9 mouse cellular contexts compared by ENCODE assay signal in the genomic region with DNA sequence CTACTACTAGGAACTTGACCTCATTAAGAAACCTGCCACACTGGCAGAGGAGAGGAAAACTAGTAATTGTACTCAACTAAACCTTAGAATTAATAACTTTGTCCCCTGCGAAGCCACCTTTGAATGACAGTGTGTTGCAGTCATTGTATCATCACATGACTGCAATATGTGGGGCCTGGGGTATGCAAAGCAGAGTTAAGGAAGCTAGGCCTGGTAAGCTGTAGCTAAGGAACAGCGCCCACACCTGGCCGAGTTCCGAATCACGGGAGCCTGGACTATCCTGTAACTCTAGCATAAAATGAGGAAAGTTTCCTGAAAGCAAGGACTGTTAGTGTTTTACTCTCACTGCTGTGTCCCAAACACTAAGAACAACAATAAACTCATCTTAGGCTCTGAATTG. TPM values are rescaled to one million over a fixed set of nuclear protein-coding genes. Genes with fewer than 3 reads are reported as not detected.
DNase-seq lines count a peak whose midpoint lies in the region; ATAC-seq and TF ChIP-seq lines count a peak whose summit lies in the region.
"Had no signal": no experiment of that assay in that cellular context is flagged by ENCODE, and none has a peak within 500 bp of the region (broad histone marks: within the 10 kb centered on the region; RNA-seq: fewer than 3 reads in every experiment).

No protein-coding gene starts in this region.

- no peak overlapping the region for H3K27ac ChIP-seq in heart, embryonic 11.5 days (ENCODE audit: low read depth, low read length)
- no peak overlapping the region for H3K27ac ChIP-seq in thymus, adult 2 months (ENCODE audit: control insufficient read depth, insufficient read depth, low read length)
- no peak overlapping the region for H3K27ac ChIP-seq in cerebellum, adult 2 months (ENCODE audit: insufficient read depth, low read length)

- no peak for ATAC-seq in heart, embryonic 11.5 days (replicated peaks; ENCODE audit: insufficient number of reproducible peaks, low FRiP score, low TSS enrichment)
- 0 out of 2 replicates have a peak, but pooled peaks have one; percentile 42 for ATAC-seq in granulocyte monocyte progenitor cell, adult 5-6 weeks (replicated peaks; ENCODE audit: poor library complexity, severe bottlenecking)

- WGBS in heart, embryonic 11.5 days (ENCODE audit: insufficient replicate concordance) = 43% methylated on average over 5 of the region's 5 CpGs
- 83% methylated on average over 5 of the region's 5 CpGs for WGBS in thymus, adult 2 months
- 55% methylated on average over 5 of the region's 5 CpGs for WGBS in cerebellum, adult 2 months

- TF ChIP-seq CTCF in thymus, adult 2 months (IDR thresholded peaks at IDR 0.05; ENCODE audit: borderline replicate concordance, control insufficient read depth, extremely low read depth, insufficient read depth, low read length, poor library complexity) = no peak
- TF ChIP-seq CTCF in cerebellum, adult 2 months (IDR thresholded peaks at IDR 0.05; ENCODE audit: borderline replicate concordance, insufficient read depth, low read depth, low read length) = no peak

- H3K9ac ChIP-seq in heart, embryonic 11.5 days (ENCODE audit: low read depth, low read length) = no peak overlapping the region
- H3K9ac ChIP-seq: heart, embryonic 12.5 days had no signal

- DNase-seq in heart, postnatal 4 days = peak; percentile 24
- peak; percentile 21 for DNase-seq in thymus, adult 2 months
- DNase-seq in thymus, postnatal 0 days (ENCODE audit: low spot score) = no peak
- DNase-seq in spleen, postnatal 4 days (ENCODE audit: low spot score in 2 of 2) = no peak
- no peak for DNase-seq in cerebellum, adult 2 months
- DNase-seq in urinary bladder, postnatal 36 days (ENCODE audit: low spot score in 2 of 2) = no peak

- no peaks in the 10 kb centered on the region for H3K27me3 ChIP-seq in heart, embryonic 11.5 days (ENCODE audit: control insufficient read depth, insufficient read depth, low read length)
- H3K27me3 ChIP-seq in thymus, adult 2 months (ENCODE audit: control insufficient read depth, insufficient read depth, low read length) = no peaks in the 10 kb centered on the region
- no peaks in the 10 kb centered on the region for H3K27me3 ChIP-seq in cerebellum, adult 2 months (ENCODE audit: control insufficient read depth, insufficient read depth, low read length)
- H3K27me3 ChIP-seq: heart, embryonic 12.5 days had no signal

- no peak for TF ChIP-seq POLR2A in thymus, adult 2 months (IDR thresholded peaks at IDR 0.05; ENCODE audit: control insufficient read depth, extremely low read depth, insufficient read depth, low read length, poor library complexity)
- no peak for TF ChIP-seq POLR2A in cerebellum, adult 2 months (IDR thresholded peaks at IDR 0.05; ENCODE audit: borderline replicate concordance, insufficient read depth, low read length)

- H3K4me2 ChIP-seq in heart, embryonic 11.5 days = no peak overlapping the region
- H3K4me2 ChIP-seq: heart, embryonic 12.5 days had no signal

- no peaks in the 10 kb centered on the region for H3K9me3 ChIP-seq in heart, embryonic 11.5 days (replicated peaks; ENCODE audit: control insufficient read depth, low read length)
- H3K9me3 ChIP-seq: heart, embryonic 12.5 days had no signal

- H3K36me3 ChIP-seq in heart, embryonic 11.5 days (ENCODE audit: control insufficient read depth, insufficient read depth, low read length) = no peaks in the 10 kb centered on the region
- no peaks in the 10 kb centered on the region for H3K36me3 ChIP-seq in thymus, adult 2 months (ENCODE audit: control insufficient read depth, insufficient read depth, low read length)
- H3K36me3 ChIP-seq: heart, embryonic 12.5 days had no signal

- H3K4me3 ChIP-seq in heart, embryonic 11.5 days (ENCODE audit: low read depth, low read length) = no peak overlapping the region
- no peak overlapping the region for H3K4me3 ChIP-seq in thymus, adult 2 months (ENCODE audit: control insufficient read depth, insufficient read depth, low read length)
- H3K4me3 ChIP-seq in cerebellum, adult 2 months (replicated peaks; ENCODE audit: insufficient read depth, low read depth, low read length) = no peak overlapping the region
- H3K4me3 ChIP-seq: heart, embryonic 12.5 days had no signal

- no peaks in the 10 kb centered on the region for H3K4me1 ChIP-seq in heart, embryonic 11.5 days (ENCODE audit: control insufficient read depth, insufficient read depth, low read length)
- H3K4me1 ChIP-seq in thymus, adult 2 months (replicated peaks; ENCODE audit: control insufficient read depth, insufficient read depth, low read length) = no peaks in the 10 kb centered on the region
- H3K4me1 ChIP-seq in cerebellum, adult 2 months (ENCODE audit: control insufficient read depth, insufficient read depth, low read length) = no peaks in the 10 kb centered on the region
- H3K4me1 ChIP-seq: heart, embryonic 12.5 days had no signal

RNA-seq across cellular contexts. Expression of gene Skap2, which starts 33.2 kb away (rescaled TPM):
- total RNA-seq in heart, postnatal 4 days (2021) = 10 to 100 TPM in 1 of 2 experiments, 1 to 10 TPM in 1; 9.5 to 11.8 TPM
- 16.1 and 16.9 TPM in 2 replicates for polyA plus RNA-seq in heart, embryonic 11.5 days (2014; fragmentation: Nextera tagmentation; extraction: Ambion mirVana)
- 5.8 and 8.9 TPM in 2 replicates for polyA plus RNA-seq in thymus, adult 2 months (2012; rRNA removed)
- polyA plus RNA-seq in thymus, postnatal 0 days (2015; fragmentation: Nextera tagmentation; extraction: Ambion mirVana) = 24.2 and 24.6 TPM in 2 replicates
- 83.9 and 91.6 TPM in 2 replicates for total RNA-seq in granulocyte monocyte progenitor cell, adult 5-6 weeks (2014; fragmentation: Nextera tagmentation)
- total RNA-seq in granulocyte monocyte progenitor cell, adult 5-6 weeks (2017) = 163 and 204 TPM in 2 replicates
- polyA plus RNA-seq in cerebellum, adult 2 months (2012; rRNA removed) = 13.7 and 19.2 TPM in 2 replicates

Comparison
In these comparisons a context has a peak if more than half of its experiments do, and no peak if none do; other contexts are left out.
1. DNase-seq: peak in heart, postnatal 4 days (single experiment) and thymus, adult 2 months (single experiment); none in thymus, postnatal 0 days (single experiment), spleen, postnatal 4 days (0 of 2), cerebellum, adult 2 months (0 of 2) and urinary bladder, postnatal 36 days (0 of 2).